Mouse (Mus musculus): ENCODE measurements around the gene Serpine3.
A peak's percentile ranks its signal among the peaks of the same experiment; 100 is the strongest.
"Not testable (repeated sequence)": the region's sequence is repeated elsewhere in the genome, so short reads cannot be mapped to it uniquely, and the experiment has no call there.

The Serpine3 gene

GRCm38 (mm10) chr14:62663367-62663766 is at the start of gene Serpine3:
Gene Serpine3, plus strand, starts transcription at chr14:62663667.
- no peak for DNase-seq (ENCODE audit: extremely low read depth, low read depth)

- DNase-seq (ENCODE audit: extremely low read depth, low read depth): no peak
Observed at GRCm38 (mm10) chr14:62622393-62622792, 41.1 kb upstream of the Serpine3 start.

GRCm38 (mm10) chr14:62627951-62628350 is 35.5 kb upstream of the Serpine3 start:
- no peak for DNase-seq (ENCODE audit: extremely low read depth, low read depth)

- DNase-seq (ENCODE audit: extremely low read depth, low read depth): no peak
Observed at GRCm38 (mm10) chr14:62637436-62638344, 25.8 kb upstream of the Serpine3 start.

GRCm38 (mm10) chr14:62638345-62638702 is 25.1 kb upstream of the Serpine3 start:
- DNase-seq (ENCODE audit: extremely low read depth, low read depth): no peak

GRCm38 (mm10) chr14:62639111-62639510 is 24.4 kb upstream of the Serpine3 start:
- no peak for DNase-seq (ENCODE audit: extremely low read depth, low read depth)

GRCm38 (mm10) chr14:62639551-62639950 is 23.9 kb upstream of the Serpine3 start:
- DNase-seq (ENCODE audit: extremely low read depth, low read depth): no peak

- no peak for DNase-seq (ENCODE audit: extremely low read depth, low read depth)
Observed at GRCm38 (mm10) chr14:62640396-62640795, 23.1 kb upstream of the Serpine3 start.

- DNase-seq (ENCODE audit: extremely low read depth, low read depth): not testable (repeated sequence)
Observed at GRCm38 (mm10) chr14:62642368-62642767, 21.1 kb upstream of the Serpine3 start.

- no peak for DNase-seq (ENCODE audit: extremely low read depth, low read depth)
Observed at GRCm38 (mm10) chr14:62648405-62648804, 15.1 kb upstream of the Serpine3 start.

GRCm38 (mm10) chr14:62650376-62650775 is 13.1 kb upstream of the Serpine3 start:
- no peak for DNase-seq (ENCODE audit: extremely low read depth, low read depth)

- DNase-seq (ENCODE audit: extremely low read depth, low read depth): no peak
Observed at GRCm38 (mm10) chr14:62651771-62652170, 11.7 kb upstream of the Serpine3 start.

- DNase-seq (ENCODE audit: extremely low read depth, low read depth): no peak
Observed at GRCm38 (mm10) chr14:62655996-62656395, 7.5 kb upstream of the Serpine3 start.

GRCm38 (mm10) chr14:62657469-62657868 is 6.0 kb upstream of the Serpine3 start:
- no peak for DNase-seq (ENCODE audit: extremely low read depth, low read depth)

- no peak for DNase-seq (ENCODE audit: extremely low read depth, low read depth)
Observed at GRCm38 (mm10) chr14:62662381-62662780, 1.1 kb upstream of the Serpine3 start.

GRCm38 (mm10) chr14:62664976-62665673 is 1.7 kb downstream of the Serpine3 start:
- peak; percentile 22 for DNase-seq (ENCODE audit: extremely low read depth, low read depth)

- DNase-seq (ENCODE audit: extremely low read depth, low read depth): no peak
Observed at GRCm38 (mm10) chr14:62673646-62674045, 10.2 kb downstream of the Serpine3 start.

- no peak for DNase-seq (ENCODE audit: extremely low read depth, low read depth)
Observed at GRCm38 (mm10) chr14:62718161-62718560, 54.7 kb downstream of the Serpine3 start.

- DNase-seq (ENCODE audit: extremely low read depth, low read depth): no peak
Observed at GRCm38 (mm10) chr14:62721625-62722024, 58.2 kb downstream of the Serpine3 start.

GRCm38 (mm10) chr14:62724560-62724959 is 61.1 kb downstream of the Serpine3 start:
- DNase-seq (ENCODE audit: extremely low read depth, low read depth): peak; percentile 7

- no peak for DNase-seq (ENCODE audit: extremely low read depth, low read depth)
Observed at GRCm38 (mm10) chr14:62731902-62732301, 68.4 kb downstream of the Serpine3 start.

GRCm38 (mm10) chr14:62733666-62734065 is 70.2 kb downstream of the Serpine3 start:
- no peak for DNase-seq (ENCODE audit: extremely low read depth, low read depth)

Data from MEL-GATA-1-ER (cell line).